Mouse (Mus musculus) left cerebral cortex, postnatal 4 days (tissue): ENCODE measurements around the gene Gm15155. TPM values are rescaled to one million over a fixed set of nuclear protein-coding genes. Genes with fewer than 3 reads are reported as not detected.
"Not testable (repeated sequence)": the region's sequence is repeated elsewhere in the genome, so short reads cannot be mapped to it uniquely, and the experiment has no call there.

Experiments
- DNase-seq: peaks from one replicate; pipeline ENCODE4 v3.0.0-alpha.2; 2022
- intact Hi-C: fragments of 180-260 bp; cut with DNase I; formaldehyde crosslinking; loops from one replicate; pipeline ENCODE4 v1.15.1; 2025
- total RNA-seq, 2 experiments: library from RNA; stranded (reverse); gene quantifications; 2 replicates each; pipeline ENCODE4 v1.2.3; 2021

Gm15155 gene
- total RNA-seq, 2 experiments from 2014 or later = 1.2 TPM; not detected in 1

DNA sequence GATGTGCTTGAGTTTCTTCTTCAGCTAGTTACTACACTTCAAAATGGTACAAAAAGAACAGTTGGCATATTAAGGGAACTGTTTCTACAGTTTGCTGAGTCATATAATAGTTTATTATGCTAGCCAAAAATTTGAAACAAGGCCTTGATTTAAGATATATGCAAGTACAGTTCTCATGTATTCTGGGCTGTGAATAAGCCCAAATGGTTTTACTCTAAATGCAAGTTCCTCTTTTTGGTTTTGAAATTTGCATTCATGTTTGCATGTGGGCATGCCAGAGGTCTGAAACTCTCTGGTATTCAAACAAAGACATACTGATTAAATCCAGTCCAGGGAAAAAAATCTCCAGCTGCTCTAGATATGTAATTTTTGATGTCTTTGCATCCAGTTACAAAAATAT, 277.2 kb downstream of the Gm15155 start:
- intact Hi-C loops = no loop called here
- DNase-seq = no peak

DNA sequence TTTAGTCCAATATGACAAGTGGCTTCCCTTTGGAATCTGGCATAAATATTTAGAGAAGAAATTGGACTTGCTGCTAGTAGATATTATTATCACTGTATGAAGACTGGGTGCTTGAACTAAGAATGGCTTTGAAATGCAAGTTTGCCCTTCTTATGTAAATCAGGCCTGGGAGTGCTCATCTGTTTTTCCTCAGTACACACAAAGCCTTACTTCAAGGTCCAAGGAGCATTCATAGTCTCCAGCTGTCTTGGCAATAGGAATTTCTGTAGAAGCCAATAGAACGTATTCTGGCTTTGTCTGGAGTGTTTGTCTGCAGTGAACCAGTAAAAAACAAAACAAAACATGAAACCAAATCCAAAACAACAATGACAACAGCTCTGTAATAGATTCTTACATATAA, 278.6 kb downstream of the Gm15155 start:
- no peak for DNase-seq
- intact Hi-C loops = no loop called here

DNA sequence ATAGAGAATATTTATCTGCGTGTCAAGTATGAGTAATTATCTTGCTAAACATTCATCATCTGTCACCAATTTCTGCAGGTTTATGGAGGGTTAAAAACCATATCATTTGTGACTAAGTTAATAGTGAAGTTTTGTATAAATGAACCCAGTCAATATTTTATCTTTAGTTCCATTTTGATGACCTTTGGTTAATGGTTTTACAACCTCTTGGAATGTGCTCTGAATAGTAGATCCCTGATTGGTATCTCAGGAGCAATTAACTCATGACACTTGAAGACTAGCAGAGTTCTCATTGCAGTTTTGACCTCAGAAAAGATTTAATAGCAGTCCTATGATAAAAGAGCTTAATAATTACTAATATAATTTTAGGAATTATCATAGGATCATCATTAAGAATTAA, 385.2 kb downstream of the Gm15155 start:
- no peak for DNase-seq
- intact Hi-C loops = no loop called here

DNA sequence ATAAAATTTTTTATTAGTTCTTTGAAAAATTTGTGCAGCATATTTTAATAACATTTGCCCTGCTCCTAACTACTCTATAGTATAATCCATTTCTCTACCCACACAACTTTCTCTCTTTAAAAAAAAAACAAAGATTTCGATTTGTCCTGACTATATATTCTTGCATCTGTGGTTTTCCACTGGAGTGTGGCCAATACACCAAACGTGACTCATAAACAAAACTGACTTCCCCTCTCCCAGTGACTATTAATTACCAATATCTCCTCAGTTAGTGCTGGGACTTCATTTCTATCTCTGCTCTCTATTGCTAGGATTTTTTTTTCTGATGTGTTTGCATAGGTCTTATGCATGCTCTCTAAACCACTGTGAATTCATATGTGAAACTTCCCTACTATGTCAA, 531.2 kb downstream of the Gm15155 start:
- intact Hi-C loops = no loop called here
- no peak for DNase-seq

DNA sequence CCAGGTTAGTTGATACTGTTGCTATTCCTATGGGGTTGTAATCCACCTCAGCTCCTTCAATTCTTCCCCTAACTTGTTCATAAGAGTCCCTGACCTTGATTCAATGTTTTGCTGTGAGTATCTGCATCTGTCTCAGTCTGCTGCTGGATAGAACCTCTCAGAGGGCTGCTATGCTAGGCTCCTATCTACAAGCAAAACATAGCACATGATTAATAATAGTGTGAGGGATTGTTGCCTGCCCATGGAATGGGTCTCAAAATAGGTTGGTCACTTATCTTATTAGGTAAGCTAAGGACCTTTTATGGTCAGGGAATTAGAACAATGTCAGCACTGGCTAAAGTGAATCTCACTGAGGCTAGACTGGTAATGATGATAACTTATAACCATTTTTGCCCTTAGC, 547.0 kb downstream of the Gm15155 start:
- no peak for DNase-seq
- intact Hi-C loops = no loop called here

DNA sequence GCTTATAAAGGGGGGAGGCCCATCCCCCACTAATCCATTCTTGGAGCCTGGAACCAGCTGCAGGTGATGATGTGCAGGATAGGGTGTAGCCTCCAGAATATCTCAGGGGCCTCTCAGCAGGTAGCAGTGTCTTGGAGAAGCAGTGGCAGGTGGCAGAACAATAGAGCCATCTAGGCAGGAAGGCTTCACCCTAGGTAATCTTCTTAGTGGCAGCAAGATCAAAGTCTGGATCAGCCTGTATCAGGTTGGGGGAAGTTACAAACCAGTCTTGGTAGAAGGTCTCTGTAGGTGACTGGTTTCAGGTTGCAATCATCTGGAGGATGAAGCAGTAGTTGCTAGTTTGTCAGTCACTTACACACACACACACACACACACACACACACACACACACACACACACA, 679.3 kb downstream of the Gm15155 start:
- intact Hi-C loops, DNase-seq: not testable (repeated sequence)

Other genes starting within 250 kb of the Gm15155 start
- gene Ptchd1, start 927 bp upstream of the Gm15155 start, total RNA-seq = 10 to 100 TPM; 19.9 to 24.1 TPM